Mouse (Mus musculus): Measurements from ENCODE around the gene Fbxl7. TPM values are rescaled to one million over a fixed set of nuclear protein-coding genes. Genes with fewer than 3 reads are reported as not detected.

The Fbxl7 gene
- polyA plus RNA-seq (2016; fragmentation: Nextera tagmentation; extraction: Ambion mirVana), result 15.6 and 15.7 TPM in 2 replicates

DNA sequence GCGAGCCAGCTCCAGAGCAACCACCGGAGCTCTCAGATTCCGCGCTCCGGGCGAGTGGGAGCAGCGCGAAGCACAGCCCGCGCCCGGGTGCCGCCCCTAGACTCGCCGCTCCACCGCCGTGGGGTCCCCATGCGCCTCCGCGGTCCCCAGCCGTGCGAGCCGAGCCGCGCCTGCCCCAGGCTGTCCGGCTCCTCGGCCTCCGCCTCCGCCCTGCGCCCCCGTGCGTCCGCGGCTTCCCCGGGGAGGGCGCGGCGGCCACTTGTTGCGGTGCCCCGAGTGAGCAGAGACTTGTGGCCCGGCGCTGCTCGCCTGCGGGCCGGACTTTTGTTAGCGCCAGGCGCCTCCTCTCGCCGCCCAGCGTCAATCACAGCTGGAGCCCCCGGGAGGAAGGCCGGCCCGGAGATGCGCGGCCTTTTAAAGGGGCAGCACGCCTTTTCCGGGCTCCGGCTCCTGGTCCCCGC is at the start of gene Fbxl7:
Gene Fbxl7 (minus strand): TSS at position 330 of the 461 bp plus-strand sequence.
- WGBS, result under 1% methylated on average over 58 of the region's 58 CpGs
- peak within 1 kb of the TSS; percentile 90 for H3K27ac ChIP-seq (ENCODE audit: poor library complexity, severe bottlenecking)
- H3K9me3 ChIP-seq (replicated peaks), result no peaks in the 10 kb centered on the region
- H3K9ac ChIP-seq, result peak within 1 kb of the TSS; percentile 88
- ATAC-seq (ENCODE audit: insufficient number of reproducible peaks, low FRiP score), result peak; percentile 89
- H3K4me2 ChIP-seq, result peak within 1 kb of the TSS; percentile 85
- H3K4me1 ChIP-seq (replicated peaks), result peaks cover 10% of the 10 kb centered on the region
- peak within 1 kb of the TSS; percentile 79 for H3K4me3 ChIP-seq
- H3K27me3 ChIP-seq (replicated peaks), result no peaks in the 10 kb centered on the region
- H3K36me3 ChIP-seq, result no peaks in the 10 kb centered on the region

DNA sequence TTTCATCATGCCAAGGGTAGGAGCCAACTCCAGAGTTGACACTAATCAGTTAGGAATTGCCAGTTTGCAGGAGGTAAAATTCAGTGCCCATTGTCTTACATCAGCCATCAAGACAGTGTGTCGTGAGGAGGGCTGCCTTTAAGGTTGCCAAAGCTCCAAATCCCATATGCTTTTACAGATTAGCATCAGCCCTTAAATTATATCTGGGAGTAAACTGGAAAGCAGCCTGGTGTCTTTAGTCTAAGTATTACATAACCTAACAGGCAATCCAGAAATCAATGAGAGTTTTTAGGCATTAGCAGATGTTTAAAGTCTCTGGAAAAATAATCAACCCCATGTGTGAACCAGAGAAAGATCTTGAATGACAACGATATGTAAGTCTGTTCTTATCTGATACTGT is 26.6 kb upstream of the Fbxl7 start:
- 0 out of 2 replicates have a peak, but pooled peaks cover 3% of the 10 kb centered on the region for H3K9me3 ChIP-seq (replicated peaks)
- no peak overlapping the region for H3K4me3 ChIP-seq
- no peaks in the 10 kb centered on the region for H3K36me3 ChIP-seq
- H3K4me1 ChIP-seq (replicated peaks), result no peaks in the 10 kb centered on the region
- 0 out of 2 replicates have a peak, but pooled peaks cover 3% of the 10 kb centered on the region for H3K27me3 ChIP-seq (replicated peaks)
- no peak overlapping the region for H3K4me2 ChIP-seq
- WGBS, result 79% methylated on average over 2 of the region's 2 CpGs
- no peak overlapping the region for H3K27ac ChIP-seq (ENCODE audit: poor library complexity, severe bottlenecking)
- no peak overlapping the region for H3K9ac ChIP-seq
- ATAC-seq (ENCODE audit: insufficient number of reproducible peaks, low FRiP score), result no peak

DNA sequence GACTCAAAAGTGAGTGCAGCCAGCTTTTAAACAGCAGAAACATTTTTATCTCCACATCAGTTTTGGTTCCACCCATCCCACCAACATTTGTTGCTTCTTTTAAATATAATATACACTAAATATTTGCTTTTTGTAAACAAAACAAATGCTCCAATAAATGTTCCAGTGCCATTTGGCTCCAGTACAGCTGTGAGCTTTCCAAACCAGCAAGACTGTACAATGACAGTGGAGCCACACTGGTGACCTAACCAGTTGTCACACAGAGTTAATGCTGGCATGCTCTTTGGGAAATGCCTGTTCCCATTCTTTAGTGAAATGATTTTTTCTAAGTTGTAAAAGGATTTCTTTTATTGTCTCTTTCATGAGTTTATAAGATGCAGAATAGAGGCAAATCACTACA is 18.0 kb upstream of the Fbxl7 start:
- Histone ChIP-seq H3K9me3 (replicated peaks) (0 out of 2 replicates have a peak, but pooled peaks cover 3% of the 10 kb centered on the region), H3K4me2 (no peak overlapping the region), H3K4me3 (no peak overlapping the region), H3K4me1 (replicated peaks) (no peaks in the 10 kb centered on the region), H3K9ac (no peak overlapping the region), H3K27me3 (replicated peaks) (0 out of 2 replicates have a peak, but pooled peaks cover under 1% of the 10 kb centered on the region), H3K27ac (ENCODE audit: poor library complexity, severe bottlenecking) (no peak overlapping the region), H3K36me3 (no peaks in the 10 kb centered on the region)
- no peak for ATAC-seq (ENCODE audit: insufficient number of reproducible peaks, low FRiP score)

DNA sequence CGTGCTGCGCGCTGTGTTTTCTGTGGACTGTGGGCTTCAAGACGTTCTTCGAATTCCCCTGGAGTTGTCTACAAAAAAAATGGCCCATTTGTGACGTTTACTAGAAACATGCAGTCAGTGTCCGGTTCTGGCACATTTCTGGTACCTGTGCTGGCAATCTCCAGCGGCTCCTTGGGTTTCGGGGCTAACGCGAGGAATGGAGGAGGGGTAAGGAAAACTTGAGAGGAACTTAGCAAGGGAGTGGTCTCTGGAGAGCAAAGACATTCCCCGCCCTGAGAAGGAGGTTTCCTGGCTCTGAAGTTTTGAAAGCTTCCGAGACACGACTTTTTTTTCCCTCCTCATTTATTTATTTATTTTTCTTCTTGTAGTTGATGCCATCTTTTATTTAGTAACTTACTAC is 381 bp upstream of the Fbxl7 start:
- ATAC-seq (ENCODE audit: insufficient number of reproducible peaks, low FRiP score), result peak; percentile 40; the same call in 1 of the 2 replicates
- Histone ChIP-seq H3K9ac (peak overlapping the region; percentile 88), H3K27me3 (replicated peaks) (no peaks in the 10 kb centered on the region), H3K9me3 (replicated peaks) (no peaks in the 10 kb centered on the region), H3K4me1 (replicated peaks) (peaks cover 10% of the 10 kb centered on the region), H3K4me2 (peak overlapping the region; percentile 85), H3K4me3 (peak overlapping the region; percentile 79), H3K27ac (ENCODE audit: poor library complexity, severe bottlenecking) (peak overlapping the region; percentile 90), H3K36me3 (no peaks in the 10 kb centered on the region)
- under 1% methylated on average over 14 of the region's 14 CpGs for WGBS

DNA sequence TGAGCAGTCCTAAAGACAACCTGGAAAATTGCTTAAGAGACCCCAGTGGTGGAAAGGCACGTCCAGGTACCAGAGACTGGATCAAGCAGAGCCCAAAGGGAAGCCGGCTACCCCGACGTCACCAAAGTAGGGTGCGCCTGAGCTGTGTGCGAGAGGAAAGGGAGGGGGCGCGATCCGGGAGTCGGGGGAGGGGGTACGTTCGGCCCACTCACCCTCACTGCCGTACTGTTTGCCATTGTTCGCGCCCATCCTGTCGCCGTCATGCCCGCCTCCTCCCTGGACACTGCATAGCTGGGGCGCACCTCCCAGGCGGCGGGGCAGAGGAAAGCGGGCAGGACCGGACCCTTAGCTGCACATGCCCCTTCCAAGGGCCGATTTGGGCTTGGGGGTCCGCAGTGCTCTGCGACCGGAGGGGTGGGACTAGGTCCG is 565 bp downstream of the Fbxl7 start:
- no peaks in the 10 kb centered on the region for H3K36me3 ChIP-seq
- no peaks in the 10 kb centered on the region for H3K27me3 ChIP-seq (replicated peaks)
- peak overlapping the region; percentile 85 for H3K4me2 ChIP-seq
- peak overlapping the region; percentile 90 for H3K27ac ChIP-seq (ENCODE audit: poor library complexity, severe bottlenecking)
- peak overlapping the region; percentile 79 for H3K4me3 ChIP-seq
- H3K4me1 ChIP-seq (replicated peaks), result peaks cover 10% of the 10 kb centered on the region
- under 1% methylated on average over 27 of the region's 28 CpGs for WGBS
- H3K9me3 ChIP-seq (replicated peaks), result no peaks in the 10 kb centered on the region
- peak overlapping the region; percentile 88 for H3K9ac ChIP-seq
- peak; percentile 79 for ATAC-seq (ENCODE audit: insufficient number of reproducible peaks, low FRiP score)

DNA sequence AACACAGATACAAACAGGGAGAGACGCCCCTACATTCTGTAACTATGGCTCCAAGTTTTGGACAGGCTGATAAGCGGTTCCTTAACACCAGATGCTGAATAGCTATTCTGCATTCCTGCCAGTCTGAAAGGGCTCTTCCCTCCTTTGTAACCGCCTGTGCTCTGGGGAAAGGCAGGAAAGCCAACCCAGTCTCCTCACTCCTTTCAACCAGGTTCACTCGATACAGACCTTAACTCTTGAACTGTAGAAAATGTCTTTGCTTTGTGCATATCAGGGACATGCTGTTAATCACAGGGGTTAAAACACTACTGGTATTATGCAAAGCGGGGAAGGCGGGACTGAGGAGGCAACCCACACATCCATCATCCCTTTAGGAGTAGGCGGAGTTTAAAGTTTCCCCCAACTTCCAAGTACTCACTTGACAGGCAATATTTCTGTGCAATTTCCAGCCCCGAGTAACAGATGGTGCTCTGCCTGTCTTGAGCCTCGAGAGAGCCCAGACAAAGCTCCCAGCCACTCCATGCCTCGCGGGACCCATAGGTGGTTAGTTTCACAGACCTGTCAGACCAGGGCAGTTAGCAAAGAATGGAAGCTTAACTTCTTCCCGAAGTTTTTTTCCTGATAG is 1.2 kb downstream of the Fbxl7 start:
- Histone ChIP-seq H3K27ac (ENCODE audit: poor library complexity, severe bottlenecking) (peak overlapping the region; percentile 90), H3K4me3 (peak overlapping the region; percentile 79), H3K27me3 (replicated peaks) (no peaks in the 10 kb centered on the region), H3K9ac (peak overlapping the region; percentile 88), H3K36me3 (no peaks in the 10 kb centered on the region), H3K9me3 (replicated peaks) (no peaks in the 10 kb centered on the region), H3K4me1 (replicated peaks) (peaks cover 10% of the 10 kb centered on the region), H3K4me2 (peak overlapping the region; percentile 85)
- ATAC-seq (ENCODE audit: insufficient number of reproducible peaks, low FRiP score), result no peak
- WGBS, result 1% methylated on average over 12 of the region's 12 CpGs

DNA sequence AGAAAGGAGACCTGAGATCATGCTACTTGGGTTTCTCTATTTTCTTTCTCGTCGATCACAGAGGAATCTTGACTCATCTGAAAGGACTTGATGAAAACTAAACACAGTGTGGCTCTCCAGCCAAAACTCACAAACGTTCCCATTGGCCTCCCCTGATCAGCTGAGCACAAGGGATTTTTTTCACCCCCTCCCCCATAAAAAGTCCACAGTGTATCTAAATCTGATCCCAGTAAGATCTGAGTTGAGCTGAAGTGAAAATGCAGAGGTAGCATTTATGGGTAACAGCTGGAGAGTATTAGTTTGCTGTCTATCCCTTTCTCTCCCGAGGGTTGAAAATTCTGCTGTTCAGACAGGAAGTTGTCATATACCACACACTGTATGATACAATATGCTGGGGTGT is 2.2 kb downstream of the Fbxl7 start:
- Histone ChIP-seq H3K4me2 (peak overlapping the region; percentile 54), H3K36me3 (no peaks in the 10 kb centered on the region), H3K9me3 (replicated peaks) (no peaks in the 10 kb centered on the region), H3K4me3 (peak overlapping the region; percentile 24; the same call in 1 of the 2 replicates), H3K4me1 (replicated peaks) (peaks cover 10% of the 10 kb centered on the region), H3K27me3 (replicated peaks) (no peaks in the 10 kb centered on the region), H3K9ac (no peak overlapping the region; the same call in 1 of the 2 replicates), H3K27ac (ENCODE audit: poor library complexity, severe bottlenecking) (no peak overlapping the region)
- WGBS, result 34% methylated on average over 4 of the region's 4 CpGs
- no peak for ATAC-seq (ENCODE audit: insufficient number of reproducible peaks, low FRiP score)

DNA sequence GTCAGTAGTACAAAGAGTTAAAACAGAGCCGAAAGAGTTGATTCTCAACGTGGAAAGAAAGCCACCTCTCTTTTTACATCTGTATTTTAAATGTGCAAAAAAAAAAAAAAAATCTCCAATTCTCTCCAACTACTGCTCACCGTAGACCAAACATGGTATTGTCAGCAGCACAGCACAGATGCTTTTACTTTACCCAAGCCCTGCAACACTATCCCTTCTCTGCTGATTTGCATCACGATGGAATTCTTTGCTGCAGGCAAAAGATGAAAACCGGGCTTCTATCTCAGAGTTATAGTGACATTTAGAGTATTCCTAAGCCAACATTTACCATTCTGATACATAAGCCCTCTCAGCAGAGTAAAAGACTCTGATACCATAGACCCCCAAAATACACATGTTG is 5.4 kb downstream of the Fbxl7 start:
- H3K27ac ChIP-seq (ENCODE audit: poor library complexity, severe bottlenecking), result no peak overlapping the region
- H3K4me3 ChIP-seq, result no peak overlapping the region
- peaks cover 10% of the 10 kb centered on the region for H3K4me1 ChIP-seq (replicated peaks)
- no peaks in the 10 kb centered on the region for H3K27me3 ChIP-seq (replicated peaks)
- no peaks in the 10 kb centered on the region for H3K9me3 ChIP-seq (replicated peaks)
- 65% methylated on average over 5 of the region's 5 CpGs for WGBS
- H3K4me2 ChIP-seq, result no peak overlapping the region
- H3K9ac ChIP-seq, result no peak overlapping the region
- no peak for ATAC-seq (ENCODE audit: insufficient number of reproducible peaks, low FRiP score)
- H3K36me3 ChIP-seq, result no peaks in the 10 kb centered on the region

DNA sequence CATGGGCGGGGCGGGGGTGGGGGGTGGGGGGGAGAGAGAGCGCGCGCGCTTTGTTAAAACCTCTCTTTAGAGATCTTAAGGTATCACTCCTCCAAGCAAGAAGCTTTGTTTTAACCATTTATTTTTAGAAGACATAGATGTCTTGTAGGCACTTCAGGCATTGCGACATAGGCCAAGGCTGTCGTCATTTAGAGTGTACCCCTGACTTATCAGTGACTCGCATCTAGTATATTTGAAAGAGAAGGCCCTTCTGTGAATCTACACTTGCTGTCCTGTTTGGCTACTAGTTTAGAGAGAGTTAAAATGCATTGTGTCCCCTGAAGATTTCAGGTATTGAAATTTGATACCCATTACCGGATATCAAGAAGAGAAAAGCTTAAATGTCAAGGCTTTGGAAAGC is 7.2 kb downstream of the Fbxl7 start:
- Histone ChIP-seq H3K4me2 (no peak overlapping the region), H3K27ac (ENCODE audit: poor library complexity, severe bottlenecking) (no peak overlapping the region), H3K4me1 (replicated peaks) (peaks cover 4% of the 10 kb centered on the region), H3K9me3 (replicated peaks) (no peaks in the 10 kb centered on the region), H3K4me3 (no peak overlapping the region), H3K36me3 (no peaks in the 10 kb centered on the region), H3K27me3 (replicated peaks) (no peaks in the 10 kb centered on the region), H3K9ac (no peak overlapping the region)
- WGBS, result 63% methylated on average over 10 of the region's 10 CpGs
- no peak for ATAC-seq (ENCODE audit: insufficient number of reproducible peaks, low FRiP score)

DNA sequence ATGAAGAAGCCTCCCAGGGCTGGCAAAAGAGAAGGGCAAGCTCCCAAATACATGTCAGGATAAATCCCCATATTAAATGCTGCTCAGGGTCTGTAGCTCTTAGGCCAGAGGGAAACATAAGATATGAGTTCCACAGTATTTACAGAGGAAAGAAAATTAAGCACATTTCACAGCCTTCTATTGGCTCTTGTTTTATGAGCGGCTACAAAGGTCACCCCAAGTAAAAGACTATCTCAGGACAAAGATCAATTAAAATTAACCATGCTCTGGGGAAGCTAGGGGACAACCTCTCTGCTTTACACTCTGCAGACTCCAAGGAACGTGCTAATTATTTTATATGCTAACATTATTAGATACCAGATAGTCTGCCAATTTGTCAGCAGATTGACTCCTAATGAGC is 9.4 kb downstream of the Fbxl7 start:
- Histone ChIP-seq H3K4me1 (replicated peaks) (no peaks in the 10 kb centered on the region), H3K4me2 (no peak overlapping the region), H3K36me3 (no peaks in the 10 kb centered on the region), H3K9ac (no peak overlapping the region), H3K4me3 (no peak overlapping the region), H3K27ac (ENCODE audit: poor library complexity, severe bottlenecking) (no peak overlapping the region), H3K27me3 (replicated peaks) (no peaks in the 10 kb centered on the region), H3K9me3 (replicated peaks) (no peaks in the 10 kb centered on the region)
- WGBS, result 72% methylated on average over 2 of the region's 2 CpGs
- ATAC-seq (ENCODE audit: insufficient number of reproducible peaks, low FRiP score), result no peak

DNA sequence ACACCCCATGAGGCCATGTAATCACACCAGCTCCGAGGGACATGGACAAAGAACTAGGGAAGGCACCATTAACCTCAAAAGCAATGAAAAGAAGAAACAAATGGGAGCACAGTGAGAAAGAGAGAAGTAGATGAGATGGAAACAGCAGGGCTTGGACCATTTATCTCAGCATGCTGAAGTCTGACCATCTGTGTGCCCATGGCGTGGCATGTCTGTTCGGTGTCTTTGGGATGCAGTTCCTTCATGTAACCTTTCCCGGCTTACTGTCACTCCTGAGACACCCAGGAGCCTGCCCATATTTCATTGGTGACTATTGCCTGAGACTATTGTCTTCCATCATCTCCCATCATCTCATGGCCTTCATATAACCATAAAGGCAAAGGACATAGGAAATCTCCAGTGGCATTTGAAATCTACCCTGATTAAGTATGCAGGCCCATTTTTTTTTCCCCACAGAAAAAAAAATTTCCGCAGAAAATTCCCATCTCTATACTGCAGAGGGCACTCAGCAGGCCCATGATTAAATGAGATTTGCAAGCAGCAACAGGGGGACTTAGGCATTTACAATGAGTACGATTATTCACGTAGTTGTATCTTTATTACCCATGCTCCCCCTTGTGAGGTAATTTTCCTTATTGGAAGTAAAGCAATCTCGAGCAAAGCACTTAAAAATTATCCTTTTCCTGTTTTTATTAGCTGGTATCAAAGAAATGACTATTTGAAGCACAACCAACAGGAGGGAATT is 15.0 kb downstream of the Fbxl7 start:
- Histone ChIP-seq H3K9me3 (replicated peaks) (no peaks in the 10 kb centered on the region), H3K36me3 (no peaks in the 10 kb centered on the region), H3K4me1 (replicated peaks) (peaks cover 9% of the 10 kb centered on the region), H3K27ac (ENCODE audit: poor library complexity, severe bottlenecking) (no peak overlapping the region), H3K4me3 (no peak overlapping the region), H3K27me3 (replicated peaks) (no peaks in the 10 kb centered on the region), H3K9ac (no peak overlapping the region), H3K4me2 (no peak overlapping the region)
- 74% methylated on average over 8 of the region's 8 CpGs for WGBS
- no peak for ATAC-seq (ENCODE audit: insufficient number of reproducible peaks, low FRiP score)

Data from heart, embryonic 12.5 days (tissue).